Mouse (Mus musculus): ENCODE measurements around the gene Tubg2.

Tubg2 gene

DNA sequence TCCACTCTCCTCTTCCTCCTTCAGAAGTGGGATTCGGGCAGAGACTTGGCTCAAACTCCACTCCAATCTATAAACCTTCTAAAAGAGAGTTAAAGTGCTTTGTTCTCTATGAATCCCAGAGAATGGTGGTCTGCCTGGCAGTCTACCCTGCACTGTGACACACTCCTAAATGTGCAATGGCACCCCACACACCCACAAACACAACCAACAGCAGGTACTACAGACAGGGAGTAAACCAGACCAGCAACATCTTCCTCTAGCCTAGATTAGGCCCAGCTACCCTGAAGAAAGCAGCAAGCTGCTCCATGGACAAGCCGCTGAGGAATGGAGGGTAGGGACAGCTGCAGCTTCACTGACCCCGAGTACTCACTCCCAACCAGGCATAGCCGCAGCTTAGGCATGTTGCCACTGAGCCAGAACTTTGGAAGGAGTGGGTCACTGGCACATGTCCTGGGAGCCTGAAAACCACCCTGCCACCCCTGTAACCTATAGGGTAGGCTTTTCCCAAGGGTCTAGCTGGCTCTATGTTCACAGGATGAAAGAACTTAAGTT, 36.3 kb downstream of the Tubg2 start:
- in situ Hi-C loops (cut with MboI, MseI), result loop anchor here in 1 of 2 experiments (10.0 kb wide), 1 partner anchor 833 kb away; the partner anchor contains the start of gene Mpp3

DNA sequence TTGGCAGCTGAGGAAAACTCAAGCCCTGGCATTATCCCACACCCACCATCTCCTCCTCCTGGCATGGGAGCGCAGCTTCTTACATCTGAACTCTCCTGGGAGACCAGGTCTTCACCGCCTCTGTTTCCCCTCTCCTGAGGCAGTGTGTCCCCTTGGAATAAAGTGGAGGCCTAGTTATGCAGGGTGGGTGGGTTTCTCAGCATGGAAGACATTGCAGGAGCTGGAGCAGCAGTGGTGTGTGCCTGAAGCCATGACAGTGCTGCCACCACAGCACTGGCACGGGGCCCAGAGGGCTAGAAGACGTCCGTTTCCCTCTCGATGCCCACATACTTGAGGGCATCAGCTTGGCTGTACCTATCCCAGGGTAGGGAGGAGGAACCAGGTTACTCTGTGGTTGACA, 36.9 kb downstream of the Tubg2 start:
- in situ Hi-C loops (cut with MboI, MseI), result loop anchor here in 1 of 2 experiments (10.0 kb wide), 1 partner anchor 832 kb away; the partner anchor contains the start of gene Mpp3

DNA sequence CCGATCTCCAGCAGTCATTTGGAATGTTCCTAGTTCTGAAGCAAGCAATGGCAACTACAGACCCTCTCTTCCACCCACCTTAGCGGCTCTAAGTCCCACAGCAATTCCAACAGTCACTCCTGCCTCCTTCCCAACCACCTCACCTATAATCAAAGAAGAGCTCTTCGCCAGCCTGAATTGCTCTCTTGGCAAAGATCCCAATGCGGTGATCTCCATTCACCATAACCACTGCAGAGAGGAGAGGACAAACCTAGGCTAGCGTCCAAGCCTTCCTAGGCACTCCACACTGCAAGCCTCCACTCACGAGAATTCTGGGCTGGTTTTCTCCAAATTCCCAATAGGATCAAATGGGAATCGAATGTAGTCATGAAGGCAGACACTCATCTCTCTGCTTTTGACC, 37.4 kb downstream of the Tubg2 start:
- in situ Hi-C loops (cut with MboI, MseI), result loop anchor here in 1 of 2 experiments (10.0 kb wide), 1 partner anchor 832 kb away; the partner anchor contains the start of gene Mpp3

GRCm38 (mm10) chr11:101194137-101194536, 38.4 kb downstream of the Tubg2 start:
- in situ Hi-C loops (cut with MboI, MseI), result loop anchor here in 1 of 2 experiments (10.0 kb wide), 1 partner anchor 831 kb away; the partner anchor contains the start of gene Mpp3

DNA sequence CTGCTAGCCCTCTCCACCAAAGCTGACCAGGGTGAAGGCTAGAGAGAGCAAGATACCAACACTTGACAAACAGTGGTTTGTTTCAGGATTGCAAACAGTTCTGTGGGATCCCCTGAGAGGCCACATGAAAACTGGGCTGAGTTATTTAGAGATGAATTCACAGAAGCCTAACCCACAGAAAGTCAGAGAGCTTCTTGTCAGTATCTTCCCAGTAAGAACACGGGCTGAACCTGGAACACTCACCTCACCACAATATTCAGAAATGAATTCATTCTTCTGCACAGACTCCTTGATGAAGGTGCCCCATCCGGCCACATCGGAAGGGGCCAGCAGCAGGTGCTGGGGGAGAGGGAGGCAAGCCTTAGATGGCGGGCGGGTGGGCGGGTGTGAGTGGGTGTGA, 38.9 kb downstream of the Tubg2 start:
- in situ Hi-C loops (cut with MboI, MseI), result loop anchor here in 1 of 2 experiments (10.0 kb wide), 1 partner anchor 830 kb away; the partner anchor contains the start of gene Mpp3

DNA sequence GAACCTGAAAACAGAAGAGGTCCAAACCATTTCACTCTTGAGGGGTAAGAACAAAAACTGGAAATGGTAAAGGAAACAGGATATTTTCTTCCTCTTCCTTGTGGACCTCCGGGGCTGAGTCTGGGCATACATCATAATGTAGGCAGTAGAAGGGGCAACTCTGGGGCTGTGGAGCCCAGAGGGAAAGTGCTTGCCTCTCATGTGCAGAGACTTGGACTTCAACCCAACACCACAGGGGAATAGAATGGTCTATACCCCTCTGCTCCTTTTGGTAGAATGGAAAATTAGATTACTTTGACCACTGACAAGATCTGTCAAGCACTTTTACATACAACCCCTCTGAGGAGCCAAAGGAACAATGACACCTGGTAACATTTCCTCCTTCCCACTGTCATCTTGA, 39.4 kb downstream of the Tubg2 start:
- in situ Hi-C loops (cut with MboI, MseI), result loop anchor here in 1 of 2 experiments (10.0 kb wide), 1 partner anchor 830 kb away; the partner anchor contains the start of gene Mpp3

DNA sequence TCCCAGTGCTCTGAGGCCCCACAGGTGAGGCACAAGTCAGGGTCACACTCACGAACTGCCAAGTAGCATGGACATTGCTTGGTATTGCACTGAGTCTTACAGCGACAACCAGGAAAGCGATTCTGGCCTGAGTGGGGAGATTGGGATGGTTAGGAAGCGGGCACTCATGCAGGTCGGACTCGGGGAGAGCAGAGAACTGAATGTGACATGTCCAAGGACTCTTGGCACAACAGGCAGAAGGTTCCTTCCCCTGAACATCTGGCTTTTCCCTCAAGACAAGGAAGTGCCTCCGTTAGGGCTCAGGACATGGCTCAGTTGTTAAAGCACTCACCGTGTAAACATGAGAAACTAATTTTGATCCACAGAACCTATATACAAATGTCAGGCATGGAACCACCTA, 39.9 kb downstream of the Tubg2 start:
- in situ Hi-C loops (cut with MboI, MseI), result loop anchor here in 1 of 2 experiments (10.0 kb wide), 1 partner anchor 829 kb away; the partner anchor contains the start of gene Mpp3

GRCm38 (mm10) chr11:101196175-101196574, 40.5 kb downstream of the Tubg2 start:
- in situ Hi-C loops (cut with MboI, MseI), result loop anchor here in 1 of 2 experiments (10.0 kb wide), 1 partner anchor 829 kb away; the partner anchor contains the start of gene Mpp3

DNA sequence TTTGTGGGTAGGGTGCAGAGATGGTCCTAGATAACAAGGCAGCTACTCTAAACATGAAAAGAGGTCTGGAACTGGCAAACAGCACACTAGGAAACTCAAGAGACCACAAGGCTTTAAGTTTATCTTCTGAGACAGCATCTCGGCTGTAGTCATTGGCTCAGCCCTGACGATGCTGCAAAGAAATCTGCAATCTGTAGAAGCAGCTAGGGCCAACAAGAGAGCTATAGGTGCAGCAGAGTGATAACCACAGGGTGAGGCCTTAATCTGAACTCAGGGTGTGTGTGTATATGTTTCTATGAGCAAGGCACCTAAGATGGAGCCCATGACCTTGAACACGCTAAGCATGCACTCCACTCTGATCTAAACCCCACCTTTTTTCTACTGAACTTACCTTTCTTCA, 43.8 kb downstream of the Tubg2 start:
- in situ Hi-C loops (cut with MboI, MseI), result loop anchor here in 1 of 2 experiments (10.0 kb wide), 1 partner anchor 825 kb away; the partner anchor contains the start of gene Mpp3

DNA sequence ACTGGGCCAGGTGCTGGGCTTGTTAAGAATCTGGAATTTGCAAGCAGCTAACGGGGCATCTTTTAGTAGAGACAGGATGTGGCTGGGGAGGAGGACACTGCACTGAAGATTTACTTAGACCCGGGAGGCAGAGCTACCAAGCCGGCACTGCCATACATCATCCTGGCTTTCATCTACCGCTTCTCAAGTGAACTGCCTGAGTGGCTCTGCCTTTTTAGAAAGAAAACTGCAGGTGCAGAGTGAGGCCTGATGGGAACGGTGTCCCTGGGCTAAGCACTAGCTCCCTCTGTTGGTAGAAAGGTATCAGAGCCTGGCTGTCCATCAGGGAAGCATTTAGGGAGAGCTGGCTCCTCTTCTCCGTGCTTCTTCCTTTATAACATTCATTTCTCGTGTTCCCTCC, 45.3 kb downstream of the Tubg2 start:
- in situ Hi-C loops (cut with MboI, MseI), result no loop called here
